In genomic region chr17:5957097-5957496, GRCm38 (mm10) we compare ENCODE assay signal across 19 mouse cellular contexts. TPM values are rescaled to one million over a fixed set of nuclear protein-coding genes. Genes with fewer than 3 reads are reported as not detected.
DNase-seq lines count a peak whose midpoint lies in the region; ATAC-seq and TF ChIP-seq lines count a peak whose summit lies in the region.
"Had no signal": no experiment of that assay in that cellular context is flagged by ENCODE, and none has a peak within 500 bp of the region (broad histone marks: within the 10 kb centered on the region; RNA-seq: fewer than 3 reads in every experiment).

No protein-coding gene starts in this region.

- no peak for TF ChIP-seq CTCF in lung, postnatal 0 days (IDR thresholded peaks at IDR 0.05)

- peak; percentile 92 for DNase-seq in heart, adult 11 months
- DNase-seq in heart, postnatal 25 days (ENCODE audit: low spot score) = no peak
- peak; percentile 64 for DNase-seq in lung, postnatal 0 days (ENCODE audit: low spot score)
- no peak for DNase-seq in lung, postnatal 25 days (ENCODE audit: low spot score)
- DNase-seq in adrenal gland, postnatal 14 days = peak; percentile 71
- DNase-seq in embryonic facial prominence, embryonic 10.5 days (ENCODE audit: low spot score) = no peak
- DNase-seq: B cell, adult 2 months; gastrocnemius, postnatal 25 days; kidney, adult 18-20 months; kidney, postnatal 36 days; left cerebral cortex, postnatal 4 days; liver, embryonic 13.5 days; thymus, adult 2 months had no signal

- intact Hi-C loops in heart, postnatal 25 days (cut with DNase I) = no loop called here

- H3K27me3 ChIP-seq in lung, postnatal 0 days (replicated peaks; ENCODE audit: insufficient read depth, low read length) = no peaks in the 10 kb centered on the region
- no peaks in the 10 kb centered on the region for H3K27me3 ChIP-seq in stomach, embryonic 16.5 days (ENCODE audit: control insufficient read depth, insufficient read depth, low read length)
- H3K27me3 ChIP-seq in embryonic facial prominence, embryonic 10.5 days (replicated peaks; ENCODE audit: low read depth, poor library complexity, severe bottlenecking) = peaks cover 16% of the 10 kb centered on the region
- H3K27me3 ChIP-seq: forebrain, embryonic 13.5 days; heart, embryonic 12.5 days; liver, embryonic 13.5 days; midbrain, embryonic 13.5 days had no signal

- 61% methylated on average over 3 of the region's 3 CpGs for WGBS in lung, postnatal 0 days
- 34% methylated on average over 3 of the region's 3 CpGs for WGBS in stomach, embryonic 16.5 days
- WGBS in embryonic facial prominence, embryonic 10.5 days = 63% methylated on average over 3 of the region's 3 CpGs

- H3K9me3 ChIP-seq in lung, postnatal 0 days (ENCODE audit: low read length) = no peaks in the 10 kb centered on the region
- H3K9me3 ChIP-seq in stomach, embryonic 16.5 days (replicated peaks; ENCODE audit: control insufficient read depth, low read length) = no peaks in the 10 kb centered on the region
- no peaks in the 10 kb centered on the region for H3K9me3 ChIP-seq in embryonic facial prominence, embryonic 10.5 days
- H3K9me3 ChIP-seq: forebrain, embryonic 13.5 days; heart, embryonic 12.5 days; liver, embryonic 13.5 days; midbrain, embryonic 13.5 days had no signal

- no peak overlapping the region for H3K9ac ChIP-seq in lung, postnatal 0 days (replicated peaks; ENCODE audit: low read depth)
- peak overlapping the region; percentile 36 for H3K9ac ChIP-seq in stomach, embryonic 16.5 days (ENCODE audit: low read length)
- H3K9ac ChIP-seq: forebrain, embryonic 13.5 days; heart, embryonic 12.5 days; liver, embryonic 13.5 days; midbrain, embryonic 13.5 days had no signal

- no peak overlapping the region for H3K4me3 ChIP-seq in lung, postnatal 0 days (ENCODE audit: low read depth, low read length)
- no peak overlapping the region for H3K4me3 ChIP-seq in stomach, embryonic 16.5 days (replicated peaks; ENCODE audit: low read length)
- H3K4me3 ChIP-seq in embryonic facial prominence, embryonic 10.5 days = no peak overlapping the region
- H3K4me3 ChIP-seq: forebrain, embryonic 13.5 days; heart, embryonic 12.5 days; liver, embryonic 13.5 days; midbrain, embryonic 13.5 days had no signal

- ATAC-seq in lung, postnatal 0 days = peak; percentile 69
- ATAC-seq in stomach, embryonic 16.5 days (ENCODE audit: insufficient read depth, low FRiP score) = no peak
- no peak for ATAC-seq in granulocyte monocyte progenitor cell, adult 5-6 weeks (replicated peaks; ENCODE audit: poor library complexity, severe bottlenecking)
- ATAC-seq: forebrain, embryonic 13.5 days; hindbrain, postnatal 0 days; midbrain, embryonic 13.5 days had no signal

- H3K4me2 ChIP-seq in lung, postnatal 0 days (replicated peaks; ENCODE audit: low read depth, low read length) = no peak overlapping the region
- H3K4me2 ChIP-seq in stomach, embryonic 16.5 days (ENCODE audit: low read depth, low read length) = no peak overlapping the region
- H3K4me2 ChIP-seq: forebrain, embryonic 13.5 days; heart, embryonic 12.5 days; liver, embryonic 13.5 days; midbrain, embryonic 13.5 days had no signal

- no peak overlapping the region for H3K27ac ChIP-seq in lung, postnatal 0 days (ENCODE audit: low read length)
- H3K27ac ChIP-seq in stomach, embryonic 16.5 days (ENCODE audit: low read length) = peak overlapping the region; percentile 87
- no peak overlapping the region for H3K27ac ChIP-seq in embryonic facial prominence, embryonic 10.5 days (replicated peaks)
- H3K27ac ChIP-seq: forebrain, embryonic 13.5 days; hindbrain, postnatal 0 days; liver, embryonic 13.5 days; midbrain, embryonic 13.5 days had no signal

- H3K4me1 ChIP-seq in lung, postnatal 0 days (ENCODE audit: insufficient read depth, low read depth, low read length) = no peaks in the 10 kb centered on the region
- H3K4me1 ChIP-seq in stomach, embryonic 16.5 days (ENCODE audit: control insufficient read depth, insufficient read depth, low read length) = peaks cover 43% of the 10 kb centered on the region
- H3K4me1 ChIP-seq in embryonic facial prominence, embryonic 10.5 days = peaks cover 19% of the 10 kb centered on the region
- H3K4me1 ChIP-seq: forebrain, embryonic 13.5 days; midbrain, embryonic 13.5 days had no signal

- TF ChIP-seq EP300 in lung, postnatal 0 days (IDR thresholded peaks at IDR 0.05) = no peak

- H3K36me3 ChIP-seq in lung, postnatal 0 days (ENCODE audit: insufficient read depth, low read length) = no peaks in the 10 kb centered on the region
- H3K36me3 ChIP-seq in stomach, embryonic 16.5 days (ENCODE audit: control insufficient read depth, insufficient read depth, low read length) = no peaks in the 10 kb centered on the region
- no peaks in the 10 kb centered on the region for H3K36me3 ChIP-seq in embryonic facial prominence, embryonic 10.5 days (replicated peaks)
- H3K36me3 ChIP-seq: heart, embryonic 12.5 days; liver, embryonic 13.5 days; midbrain, embryonic 13.5 days had no signal

RNA-seq across cellular contexts. Expression of gene Synj2, which starts 16.0 kb away (rescaled TPM):
- 10 to 100 TPM; 41.6 to 48.5 TPM for total RNA-seq in heart, postnatal 25 days (2021)
- polyA plus RNA-seq in lung, postnatal 0 days (2015; fragmentation: Nextera tagmentation; extraction: Ambion mirVana) = 1.8 and 2.1 TPM in 2 replicates
- total RNA-seq in adrenal gland, postnatal 14 days (2021) = 12.4 and 13.3 TPM in 2 replicates
- polyA plus RNA-seq in stomach, embryonic 16.5 days (2015; fragmentation: Nextera tagmentation; extraction: Ambion mirVana) = 6.4 and 6.7 TPM in 2 replicates
- total RNA-seq in granulocyte monocyte progenitor cell, adult 5-6 weeks (2014; fragmentation: Nextera tagmentation) = 11.2 and 14.4 TPM in 2 replicates
- total RNA-seq in granulocyte monocyte progenitor cell, adult 5-6 weeks (2017) = 9.3 and 11.6 TPM in 2 replicates
- 1.4 and 1.8 TPM in 2 replicates for polyA plus RNA-seq in embryonic facial prominence, embryonic 10.5 days (2016; fragmentation: Nextera tagmentation; extraction: Ambion mirVana)

Comparison
In these comparisons a context has a peak if more than half of its experiments do, and no peak if none do; other contexts are left out.
1. DNase-seq: peak in heart, adult 11 months (single experiment), lung, postnatal 0 days (single experiment) and adrenal gland, postnatal 14 days (single experiment); none in heart, postnatal 25 days (single experiment), lung, postnatal 25 days (single experiment) and embryonic facial prominence, embryonic 10.5 days (single experiment).